Mouse (Mus musculus): ENCODE data around the gene Olfr247. TPM values are rescaled to one million over a fixed set of nuclear protein-coding genes. Genes with fewer than 3 reads are reported as not detected.

Olfr247 gene
- polyA plus RNA-seq, 1 experiment from 2014 or later = not detected

GRCm38 (mm10) chr10:129949000-129949399 is 26.9 kb downstream of the Olfr247 start, which contains the start of gene Olfr818:
Olfr818 (minus strand) TSS chr10:129949100.
- Histone ChIP-seq H3K4me3 (ENCODE audit: low read depth, low read length) (no peak within 1 kb of the TSS), H3K27me3 (ENCODE audit: insufficient read depth, low read length) (no peaks in the 10 kb centered on the region), H3K4me1 (ENCODE audit: insufficient read depth) (no peaks in the 10 kb centered on the region), H3K36me3 (ENCODE audit: insufficient read depth) (no peaks in the 10 kb centered on the region), H3K27ac (ENCODE audit: low read depth) (no peak within 1 kb of the TSS), H3K4me2 (no peak within 1 kb of the TSS), H3K9me3 (ENCODE audit: low read depth, low read length) (no peaks in the 10 kb centered on the region), H3K9ac (no peak within 1 kb of the TSS)
- ATAC-seq (ENCODE audit: insufficient read depth) (no peak), DNase-seq (no peak)
- TF ChIP-seq CTCF (IDR thresholded peaks at IDR 0.05; ENCODE audit: low read depth) = no peak
- WGBS = 87% methylated on average over 2 of the region's 2 CpGs

Other genes starting within 250 kb of the Olfr247 start
- gene Olfr805, start 246.8 kb downstream of the Olfr247 start, polyA plus RNA-seq (2014; fragmentation: Nextera tagmentation; extraction: Ambion mirVana) = not detected in 2 replicates
- gene Olfr806, start 234.2 kb downstream of the Olfr247 start, polyA plus RNA-seq (2014; fragmentation: Nextera tagmentation; extraction: Ambion mirVana) = not detected in 2 replicates
- not detected in 2 replicates for gene Olfr807, start 218.3 kb downstream of the Olfr247 start, polyA plus RNA-seq (2014; fragmentation: Nextera tagmentation; extraction: Ambion mirVana)
- gene Olfr808, start 210.7 kb downstream of the Olfr247 start, polyA plus RNA-seq (2014; fragmentation: Nextera tagmentation; extraction: Ambion mirVana) = not detected in 2 replicates
- gene Olfr809, start 201.5 kb downstream of the Olfr247 start, polyA plus RNA-seq (2014; fragmentation: Nextera tagmentation; extraction: Ambion mirVana) = not detected in 2 replicates
- gene Olfr810, start 181.2 kb downstream of the Olfr247 start, polyA plus RNA-seq (2014; fragmentation: Nextera tagmentation; extraction: Ambion mirVana) = not detected in 2 replicates
- not detected in 2 replicates for gene Olfr811, start 171.7 kb downstream of the Olfr247 start, polyA plus RNA-seq (2014; fragmentation: Nextera tagmentation; extraction: Ambion mirVana)
- not detected in 2 replicates for gene Olfr812, start 130.0 kb downstream of the Olfr247 start, polyA plus RNA-seq (2014; fragmentation: Nextera tagmentation; extraction: Ambion mirVana)
- not detected in 2 replicates for gene Olfr813, start 120.8 kb downstream of the Olfr247 start, polyA plus RNA-seq (2014; fragmentation: Nextera tagmentation; extraction: Ambion mirVana)
- not detected in 2 replicates for gene Olfr814, start 96.3 kb downstream of the Olfr247 start, polyA plus RNA-seq (2014; fragmentation: Nextera tagmentation; extraction: Ambion mirVana)
- gene Olfr815, start 70.3 kb downstream of the Olfr247 start, polyA plus RNA-seq (2014; fragmentation: Nextera tagmentation; extraction: Ambion mirVana) = not detected in 2 replicates
- gene Olfr816, start 60.5 kb downstream of the Olfr247 start, polyA plus RNA-seq (2014; fragmentation: Nextera tagmentation; extraction: Ambion mirVana) = not detected in 2 replicates
- not detected in 2 replicates for gene Olfr818, start 27.0 kb downstream of the Olfr247 start, polyA plus RNA-seq (2014; fragmentation: Nextera tagmentation; extraction: Ambion mirVana)
- not detected in 2 replicates for gene Olfr819, start 8.9 kb downstream of the Olfr247 start, polyA plus RNA-seq (2014; fragmentation: Nextera tagmentation; extraction: Ambion mirVana)
- gene Gm10310, start 8.9 kb upstream of the Olfr247 start, polyA plus RNA-seq (2014; fragmentation: Nextera tagmentation; extraction: Ambion mirVana) = not detected in 2 replicates
- gene Olfr820, start 36.5 kb upstream of the Olfr247 start, polyA plus RNA-seq (2014; fragmentation: Nextera tagmentation; extraction: Ambion mirVana) = not detected in 2 replicates
- gene Olfr821, start 54.2 kb upstream of the Olfr247 start, polyA plus RNA-seq (2014; fragmentation: Nextera tagmentation; extraction: Ambion mirVana) = not detected in 2 replicates
- gene Olfr822, start 95.1 kb upstream of the Olfr247 start, polyA plus RNA-seq (2014; fragmentation: Nextera tagmentation; extraction: Ambion mirVana) = not detected in 2 replicates
- not detected in 2 replicates for gene Olfr823, start 139.2 kb upstream of the Olfr247 start, polyA plus RNA-seq (2014; fragmentation: Nextera tagmentation; extraction: Ambion mirVana)
- not detected in 2 replicates for gene Olfr824, start 153.9 kb upstream of the Olfr247 start, polyA plus RNA-seq (2014; fragmentation: Nextera tagmentation; extraction: Ambion mirVana)
- gene Olfr825, start 190.6 kb upstream of the Olfr247 start, polyA plus RNA-seq (2014; fragmentation: Nextera tagmentation; extraction: Ambion mirVana) = not detected in 2 replicates
- not detected in 2 replicates for gene Olfr826, start 208.0 kb upstream of the Olfr247 start, polyA plus RNA-seq (2014; fragmentation: Nextera tagmentation; extraction: Ambion mirVana)
- not detected in 2 replicates for gene Olfr827, start 238.3 kb upstream of the Olfr247 start, polyA plus RNA-seq (2014; fragmentation: Nextera tagmentation; extraction: Ambion mirVana)

Data from lung, embryonic 14.5 days (tissue).